Mouse (Mus musculus) megakaryocyte, embryonic 14.5 days (primary cell): Measurements from ENCODE around the gene Anxa5. TPM values are rescaled to one million over a fixed set of nuclear protein-coding genes. Genes with fewer than 3 reads are reported as not detected.

Source experiments
- H3K27me3 ChIP-seq: replicated peaks from 2 replicates; pipeline ENCODE3; 2012; ENCODE audit warnings: inconsistent platforms
- H3K36me3 ChIP-seq: replicated peaks from 2 replicates; pipeline ENCODE3; 2012; ENCODE audit warnings: low read length, inconsistent platforms, mixed read lengths
- H3K4me1 ChIP-seq: 2 replicates; pipeline ENCODE4 v1.6.1; 2012; ENCODE audit warnings: inconsistent platforms
- H3K4me3 ChIP-seq: replicated peaks from 2 replicates; pipeline ENCODE3; 2012; ENCODE audit warnings: moderate library complexity, mild to moderate bottlenecking, inconsistent platforms
- H3K9me3 ChIP-seq: 2 replicates; pipeline ENCODE4 v1.6.1; 2012; ENCODE audit warnings: inconsistent platforms
- FLI1 ChIP-seq: IDR thresholded peaks from 2 replicates; pipeline ENCODE4 v1.6.1; 2012; ENCODE audit warnings: low read length, inconsistent platforms, mixed read lengths
- GATA1 ChIP-seq: IDR thresholded peaks from 3 replicates; pipeline ENCODE4 v1.6.1; 2012; ENCODE audit warnings: mixed read lengths, low read length, inconsistent platforms, borderline replicate concordance
- polyA plus RNA-seq: library from polyadenylated mRNA; stranded (reverse); fragments of >175 nt; gene quantifications from 2 replicates; pipeline ENCODE4 v1.2.3, GENCODE M21; 2012; ENCODE audit warnings: low replicate concordance; ENCODE audit not compliant: insufficient read depth

Gene Anxa5
- polyA plus RNA-seq, 1 experiment, result 227 TPM

DNA sequence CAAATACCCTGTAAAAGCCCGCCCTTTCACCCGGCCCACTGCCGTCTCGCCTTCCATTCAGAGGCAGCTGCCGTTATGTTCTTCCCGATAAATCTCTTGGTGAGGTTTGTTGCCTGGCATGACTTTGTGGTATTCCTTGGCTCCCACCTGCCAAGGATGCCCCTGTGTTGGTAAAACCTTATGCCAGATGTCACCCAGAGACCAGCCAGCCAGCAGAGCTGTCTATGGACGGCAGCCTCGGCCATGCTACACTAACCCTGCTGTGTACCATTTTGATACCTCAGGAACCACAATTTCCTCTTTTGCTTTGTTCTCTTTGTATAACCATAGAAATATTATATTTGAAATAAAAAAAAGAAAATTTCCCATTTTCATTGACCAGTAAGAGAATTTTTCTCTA lies 48.3 kb downstream of the Anxa5 start:
- no peak for TF ChIP-seq GATA1
- no peak for TF ChIP-seq FLI1
- Histone ChIP-seq H3K4me3 (no peak overlapping the region), H3K27me3 (no peaks in the 10 kb centered on the region), H3K36me3 (no peaks in the 10 kb centered on the region), H3K4me1 (no peaks in the 10 kb centered on the region), H3K9me3 (peaks cover 9% of the 10 kb centered on the region; the same call in 1 of the 2 replicates)

- Histone ChIP-seq H3K4me1 (no peaks in the 10 kb centered on the region), H3K27me3 (peaks cover 2% of the 10 kb centered on the region), H3K36me3 (no peaks in the 10 kb centered on the region), H3K4me3 (no peak overlapping the region), H3K9me3 (peaks cover 11% of the 10 kb centered on the region)
- TF ChIP-seq GATA1 (no peak), FLI1 (no peak)
Observed at GRCm38 (mm10) chr3:36409456-36409855, 66.2 kb downstream of the Anxa5 start.

DNA sequence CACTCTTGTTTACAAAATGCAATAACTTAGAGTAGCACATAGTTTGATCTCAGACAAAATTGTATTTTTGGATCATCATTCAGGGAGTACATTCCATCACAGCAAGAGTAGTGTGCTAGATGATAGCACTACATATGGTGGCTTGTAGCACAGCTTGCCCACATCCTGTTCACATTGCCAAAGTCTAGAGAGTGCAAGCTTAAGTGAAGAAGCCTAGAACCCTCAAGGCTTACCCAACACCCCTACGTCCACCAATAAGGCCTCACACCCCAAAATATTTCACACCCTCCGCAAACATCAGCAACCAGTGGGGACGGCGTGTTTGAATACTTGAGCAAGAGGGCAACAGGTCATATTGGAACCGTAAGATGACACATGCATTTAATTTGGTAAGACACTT lies 68.7 kb downstream of the Anxa5 start:
- TF ChIP-seq FLI1 (no peak), GATA1 (no peak)
- H3K4me1 ChIP-seq, result no peaks in the 10 kb centered on the region
- H3K27me3 ChIP-seq, result no peaks in the 10 kb centered on the region
- H3K4me3 ChIP-seq, result no peak overlapping the region
- H3K9me3 ChIP-seq, result 0 out of 2 replicates have a peak, but pooled peaks cover 3% of the 10 kb centered on the region
- H3K36me3 ChIP-seq, result no peaks in the 10 kb centered on the region

DNA sequence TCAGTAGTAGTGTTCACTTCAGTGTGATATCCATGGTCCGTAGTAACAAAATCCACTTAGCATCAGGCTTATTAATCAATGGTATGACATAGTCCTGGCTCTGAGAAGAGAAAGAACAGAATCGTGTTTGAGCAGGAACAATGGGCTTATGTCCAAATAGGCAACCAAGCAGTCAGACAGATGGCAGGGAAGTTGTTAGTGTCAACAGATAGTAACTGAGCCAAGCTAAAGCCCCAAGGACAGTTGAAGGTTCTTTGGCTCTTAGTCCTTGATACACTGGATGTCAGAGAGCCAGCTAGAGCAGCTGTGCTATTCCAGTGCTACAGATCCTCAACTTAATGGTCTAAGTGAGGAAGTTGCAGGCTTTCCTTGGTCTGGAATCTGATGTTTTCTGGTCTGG lies 69.4 kb downstream of the Anxa5 start:
- Histone ChIP-seq H3K27me3 (no peaks in the 10 kb centered on the region), H3K36me3 (no peaks in the 10 kb centered on the region), H3K4me1 (no peaks in the 10 kb centered on the region), H3K4me3 (no peak overlapping the region), H3K9me3 (0 out of 2 replicates have a peak, but pooled peaks cover 3% of the 10 kb centered on the region)
- no peak for TF ChIP-seq GATA1
- no peak for TF ChIP-seq FLI1

DNA sequence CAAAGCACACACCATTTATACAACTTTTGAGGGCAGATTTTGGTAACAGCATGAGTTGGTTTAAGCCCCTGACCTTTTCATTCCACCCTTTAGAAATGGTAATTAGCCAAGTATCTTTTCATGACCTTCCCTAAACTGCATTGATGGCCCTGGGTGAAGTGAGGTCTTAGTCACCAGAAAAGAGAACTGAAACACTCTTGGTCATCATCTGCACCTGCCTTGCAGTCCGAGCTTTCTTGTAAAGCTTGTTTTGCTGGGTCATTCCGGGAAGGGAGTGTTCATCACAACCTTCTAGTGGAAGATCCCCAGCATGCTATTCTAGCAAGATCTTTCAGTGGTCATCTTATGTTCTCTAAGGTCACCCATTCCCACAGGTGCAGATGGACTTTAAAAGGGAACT lies 73.8 kb downstream of the Anxa5 start:
- no peaks in the 10 kb centered on the region for H3K27me3 ChIP-seq
- no peak overlapping the region for H3K4me3 ChIP-seq
- TF ChIP-seq FLI1 (no peak), GATA1 (no peak)
- H3K36me3 ChIP-seq, result no peaks in the 10 kb centered on the region
- H3K4me1 ChIP-seq, result no peaks in the 10 kb centered on the region
- no peaks in the 10 kb centered on the region for H3K9me3 ChIP-seq

GRCm38 (mm10) chr3:36400657-36401056 lies 75.0 kb downstream of the Anxa5 start:
- H3K4me1 ChIP-seq, result no peaks in the 10 kb centered on the region

More at GRCm38 (mm10) chr3:36400657-36401056, 75.0 kb downstream of the Anxa5 start:
- no peaks in the 10 kb centered on the region for H3K27me3 ChIP-seq
- no peaks in the 10 kb centered on the region for H3K9me3 ChIP-seq
- no peaks in the 10 kb centered on the region for H3K36me3 ChIP-seq
- H3K4me3 ChIP-seq, result no peak overlapping the region
- no peak for TF ChIP-seq FLI1
- TF ChIP-seq GATA1, result no peak

Other genes starting within 250 kb of the Anxa5 start
- gene 1810062G17Rik, start within 50 bp of the Anxa5 start, polyA plus RNA-seq, result not detected in 2 replicates
- not detected in 2 replicates for gene Gm11549, start 45.9 kb upstream of the Anxa5 start, polyA plus RNA-seq
- gene Exosc9, start 76.7 kb upstream of the Anxa5 start, polyA plus RNA-seq, result 3.3 TPM in 1 of 2 replicates, not detected in the other
- 46.4 and 61.7 TPM in 2 replicates for gene Ccna2, start 96.3 kb upstream of the Anxa5 start, polyA plus RNA-seq
- gene Bbs7, start 137.6 kb upstream of the Anxa5 start, polyA plus RNA-seq, result not detected in 2 replicates
- not detected in 2 replicates for gene Trpc3, start 214.3 kb upstream of the Anxa5 start, polyA plus RNA-seq